Mouse (Mus musculus) intestine, embryonic 15.5 days (tissue): Measurements from ENCODE around the gene Znrf1. TPM values are rescaled to one million over a fixed set of nuclear protein-coding genes. Genes with fewer than 3 reads are reported as not detected.

ENCODE experiments used
- ATAC-seq: fragments of 200-750 bp; cut with Nextera tagmentation; 2 replicates; pipeline ENCODE4 v1.8.0; 2017; ENCODE audit warnings: moderate TSS enrichment, moderate library complexity
- H3K27ac ChIP-seq: fragments of 300-500 bp; sonication (generic); 2 replicates; pipeline ENCODE4 v1.5.1; 2015; ENCODE audit warnings: mild to moderate bottlenecking, inconsistent platforms
- H3K27me3 ChIP-seq: fragments of 300-500 bp; sonication (generic); replicated peaks from 2 replicates; pipeline ENCODE4 v1.6.1; 2015; ENCODE audit warnings: inconsistent platforms
- H3K36me3 ChIP-seq: fragments of 300-500 bp; sonication (generic); 2 replicates; pipeline ENCODE4 v1.6.1; 2015; ENCODE audit warnings: inconsistent platforms
- H3K4me1 ChIP-seq: fragments of 300-500 bp; sonication (generic); replicated peaks from 2 replicates; pipeline ENCODE4 v1.6.1; 2015; ENCODE audit warnings: inconsistent platforms
- H3K4me2 ChIP-seq: fragments of 300-500 bp; sonication (generic); replicated peaks from 2 replicates; pipeline ENCODE4 v1.6.1; 2015; ENCODE audit warnings: mild to moderate bottlenecking, inconsistent platforms
- H3K4me3 ChIP-seq: fragments of 300-500 bp; sonication (generic); replicated peaks from 2 replicates; pipeline ENCODE4 v1.5.1; 2015; ENCODE audit warnings: inconsistent platforms
- H3K9ac ChIP-seq: fragments of 300-500 bp; sonication (generic); 2 replicates; pipeline ENCODE4 v1.6.1; 2015; ENCODE audit warnings: inconsistent platforms
- H3K9me3 ChIP-seq: fragments of 300-500 bp; sonication (generic); 2 replicates; pipeline ENCODE4 v1.6.1; 2016; ENCODE audit warnings: inconsistent platforms
- WGBS: fragments of 180-500 bp; shearing (Covaris S2); methylation state at CpG from one replicate; pipeline ENCODE4 v1.1.7; 2015; 5-methylcytosine and 5-hydroxymethylcytosine counted together
- polyA plus RNA-seq: library from polyadenylated mRNA; unstranded; fragments of >200 nt; fragmentation: Nextera tagmentation; extraction: Ambion mirVana; gene quantifications from 2 replicates; pipeline ENCODE4 v1.2.1, GENCODE M21; 2015

Gene Znrf1
- polyA plus RNA-seq, 1 experiment from 2014 or later, result 24.6 TPM

GRCm38 (mm10) chr8:111614786-111615701, 79.1 kb downstream of the Znrf1 start:
- WGBS, result 85% methylated on average over 6 of the region's 6 CpGs
- Histone ChIP-seq H3K4me3 (no peak overlapping the region), H3K9ac (no peak overlapping the region), H3K4me1 (peaks cover 6% of the 10 kb centered on the region; the same call in 1 of the 2 replicates), H3K4me2 (no peak overlapping the region), H3K9me3 (no peaks in the 10 kb centered on the region), H3K36me3 (no peaks in the 10 kb centered on the region), H3K27ac (no peak overlapping the region), H3K27me3 (no peaks in the 10 kb centered on the region)
- ATAC-seq, result 0 out of 2 replicates have a peak, but pooled peaks have one; percentile 32

GRCm38 (mm10) chr8:111617812-111618211, 81.9 kb downstream of the Znrf1 start:
- Histone ChIP-seq H3K36me3 (no peaks in the 10 kb centered on the region), H3K4me1 (peaks cover 6% of the 10 kb centered on the region; the same call in 1 of the 2 replicates), H3K27me3 (no peaks in the 10 kb centered on the region), H3K27ac (no peak overlapping the region), H3K4me2 (no peak overlapping the region), H3K9ac (no peak overlapping the region), H3K9me3 (no peaks in the 10 kb centered on the region), H3K4me3 (no peak overlapping the region)
- WGBS, result 68% methylated on average over 6 of the region's 6 CpGs
- no peak for ATAC-seq

DNA sequence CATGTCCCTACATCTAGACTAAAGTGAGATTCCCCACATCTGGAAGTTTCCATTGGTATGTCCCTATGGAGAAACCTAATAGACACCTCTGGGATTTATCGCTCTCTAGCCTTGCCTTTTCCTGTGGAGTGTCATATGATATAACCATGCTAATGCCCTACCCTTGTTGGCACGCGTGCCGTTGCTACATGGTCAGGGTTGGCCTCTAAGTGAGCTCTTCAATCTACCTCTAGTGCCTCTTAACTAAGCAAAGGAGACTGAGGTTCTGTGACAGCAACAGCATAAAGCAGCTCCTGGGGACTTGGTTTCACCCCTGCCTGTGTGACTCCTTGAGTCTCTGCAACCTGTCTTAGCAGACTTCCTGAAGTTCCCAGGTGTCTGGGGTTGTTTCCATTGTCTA, 82.4 kb downstream of the Znrf1 start:
- Histone ChIP-seq H3K9ac (no peak overlapping the region), H3K4me1 (peaks cover 6% of the 10 kb centered on the region; the same call in 1 of the 2 replicates), H3K27ac (no peak overlapping the region), H3K9me3 (no peaks in the 10 kb centered on the region), H3K4me2 (no peak overlapping the region), H3K4me3 (no peak overlapping the region), H3K27me3 (no peaks in the 10 kb centered on the region), H3K36me3 (no peaks in the 10 kb centered on the region)
- WGBS, result 94% methylated on average over 4 of the region's 4 CpGs
- ATAC-seq, result no peak

- H3K27ac ChIP-seq, result no peak overlapping the region; the same call in 1 of the 2 replicates
- no peak overlapping the region for H3K4me3 ChIP-seq
- no peaks in the 10 kb centered on the region for H3K27me3 ChIP-seq
- H3K4me1 ChIP-seq, result peaks cover 14% of the 10 kb centered on the region; the same call in 1 of the 2 replicates
- H3K9ac ChIP-seq, result no peak overlapping the region
- H3K9me3 ChIP-seq, result no peaks in the 10 kb centered on the region
- no peaks in the 10 kb centered on the region for H3K36me3 ChIP-seq
- no peak overlapping the region for H3K4me2 ChIP-seq
- 43% methylated on average over 1 of the region's 1 CpGs for WGBS
- ATAC-seq, result no peak
These were observed 84.0 kb downstream of the Znrf1 start for GRCm38 (mm10) chr8:111619936-111620335.

DNA sequence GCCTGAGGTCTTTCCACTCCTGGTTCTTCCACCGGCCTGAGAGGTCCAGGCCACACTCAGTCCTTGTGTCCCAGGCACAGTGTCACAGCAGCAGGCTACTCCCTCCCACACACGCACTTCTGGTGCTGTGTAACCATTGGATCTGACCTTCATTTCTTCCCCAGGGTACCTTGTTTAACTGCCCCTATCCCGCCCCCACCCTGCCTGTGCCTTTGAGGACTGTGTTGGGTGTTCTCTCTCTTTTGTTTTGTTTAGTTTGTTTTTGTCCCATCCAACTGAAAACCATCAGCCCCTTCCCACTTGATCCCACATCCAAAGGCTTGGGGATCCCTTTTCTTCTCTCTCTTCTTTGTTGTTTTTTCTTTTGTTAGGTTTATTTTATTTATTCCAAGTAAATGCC, 86.2 kb downstream of the Znrf1 start:
- no peak overlapping the region for H3K9ac ChIP-seq
- no peak overlapping the region for H3K27ac ChIP-seq
- H3K4me3 ChIP-seq, result no peak overlapping the region
- ATAC-seq, result no peak
- H3K36me3 ChIP-seq, result no peaks in the 10 kb centered on the region
- 79% methylated on average over 3 of the region's 3 CpGs for WGBS
- H3K9me3 ChIP-seq, result no peaks in the 10 kb centered on the region
- H3K27me3 ChIP-seq, result no peaks in the 10 kb centered on the region
- peaks cover 11% of the 10 kb centered on the region; the same call in 1 of the 2 replicates for H3K4me1 ChIP-seq
- H3K4me2 ChIP-seq, result no peak overlapping the region

- H3K4me2 ChIP-seq, result no peak overlapping the region
- no peak overlapping the region for H3K27ac ChIP-seq
- no peak overlapping the region for H3K9ac ChIP-seq
- no peaks in the 10 kb centered on the region for H3K27me3 ChIP-seq
- H3K36me3 ChIP-seq, result no peaks in the 10 kb centered on the region
- ATAC-seq, result no peak
- no peak overlapping the region for H3K4me3 ChIP-seq
- no peaks in the 10 kb centered on the region for H3K9me3 ChIP-seq
- H3K4me1 ChIP-seq, result peaks cover 11% of the 10 kb centered on the region; the same call in 1 of the 2 replicates
- 94% methylated on average over 10 of the region's 10 CpGs for WGBS
These were observed 86.7 kb downstream of the Znrf1 start for GRCm38 (mm10) chr8:111622553-111622952.

GRCm38 (mm10) chr8:111624081-111624852, 88.4 kb downstream of the Znrf1 start:
- ATAC-seq, result peak; percentile 28
- no peaks in the 10 kb centered on the region for H3K9me3 ChIP-seq
- H3K27me3 ChIP-seq, result no peaks in the 10 kb centered on the region
- peaks cover 11% of the 10 kb centered on the region; the same call in 1 of the 2 replicates for H3K4me1 ChIP-seq
- no peak overlapping the region for H3K4me3 ChIP-seq
- no peaks in the 10 kb centered on the region for H3K36me3 ChIP-seq
- 75% methylated on average over 12 of the region's 12 CpGs for WGBS
- 0 out of 2 replicates have a peak overlapping the region, but pooled peaks have one; percentile 11 for H3K27ac ChIP-seq
- no peak overlapping the region for H3K9ac ChIP-seq
- H3K4me2 ChIP-seq, result no peak overlapping the region

DNA sequence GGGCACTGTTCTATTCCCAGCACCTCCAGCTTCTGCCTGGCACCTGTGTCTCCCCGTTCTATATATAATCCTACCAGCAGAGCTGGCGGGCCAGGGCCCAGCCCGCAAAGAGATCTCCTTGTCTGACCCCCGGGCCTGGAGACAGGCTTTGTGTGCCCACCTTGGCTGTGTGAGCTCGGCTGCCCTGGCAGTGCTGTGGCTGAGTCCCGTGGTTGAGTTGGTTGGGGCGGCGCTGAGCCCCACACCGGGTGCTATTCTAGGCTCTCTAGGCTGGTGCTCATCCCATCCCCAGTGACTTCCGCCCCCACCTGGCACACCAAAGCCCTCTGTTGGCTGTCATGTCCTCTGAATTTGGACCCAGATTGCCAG, 88.9 kb downstream of the Znrf1 start:
- Histone ChIP-seq H3K27me3 (no peaks in the 10 kb centered on the region), H3K9me3 (no peaks in the 10 kb centered on the region), H3K36me3 (no peaks in the 10 kb centered on the region), H3K9ac (no peak overlapping the region), H3K4me1 (peaks cover 10% of the 10 kb centered on the region; the same call in 1 of the 2 replicates), H3K4me2 (no peak overlapping the region), H3K27ac (no peak overlapping the region), H3K4me3 (no peak overlapping the region)
- WGBS, result 92% methylated on average over 10 of the region's 10 CpGs
- no peak for ATAC-seq

DNA sequence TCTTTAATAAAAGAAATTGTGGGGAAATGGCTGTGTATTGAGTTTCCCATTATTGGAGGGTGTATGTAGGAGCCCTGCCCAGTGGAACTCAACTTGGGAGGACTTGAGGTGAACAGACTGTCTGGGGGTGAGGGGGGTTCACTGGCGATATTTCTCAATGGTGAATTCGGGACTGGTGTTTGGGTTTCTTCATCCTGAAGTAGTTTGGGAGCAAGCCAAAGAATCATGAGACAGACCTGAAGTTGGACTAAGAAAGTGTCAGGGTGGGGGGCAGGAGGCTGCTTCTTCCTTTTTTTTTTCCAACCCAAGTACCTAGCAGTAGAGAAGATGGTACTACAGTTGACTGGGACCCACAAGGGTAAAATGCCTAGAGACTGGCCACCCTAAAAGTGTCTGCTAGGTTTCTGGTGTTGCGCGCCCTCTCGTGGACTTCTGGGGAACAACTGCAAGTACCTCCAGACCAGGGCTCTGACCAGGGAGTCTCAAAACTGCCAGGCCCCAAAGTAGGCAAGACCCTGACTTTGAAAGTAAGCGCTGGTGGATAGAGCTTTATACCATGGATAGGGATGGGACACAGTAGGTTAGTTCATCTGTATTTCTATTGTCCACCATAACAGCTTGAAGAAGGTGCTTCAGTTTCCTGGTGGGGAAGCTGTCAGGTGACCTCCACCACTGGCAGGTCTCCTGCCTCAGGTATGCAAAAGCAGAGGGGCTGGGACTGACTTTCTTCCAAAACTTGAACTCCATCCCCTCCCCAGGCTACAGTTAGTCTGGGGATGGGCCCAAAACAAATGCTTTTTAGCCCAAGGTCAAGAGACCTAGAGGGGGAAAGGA, 90.0 kb downstream of the Znrf1 start:
- Histone ChIP-seq H3K4me1 (peaks cover 9% of the 10 kb centered on the region; the same call in 1 of the 2 replicates), H3K27me3 (no peaks in the 10 kb centered on the region), H3K4me3 (no peak overlapping the region), H3K27ac (no peak overlapping the region), H3K4me2 (no peak overlapping the region), H3K9ac (no peak overlapping the region), H3K36me3 (no peaks in the 10 kb centered on the region), H3K9me3 (no peaks in the 10 kb centered on the region)
- no peak; the same call in 1 of the 2 replicates for ATAC-seq
- 27% methylated on average over 6 of the region's 6 CpGs for WGBS

GRCm38 (mm10) chr8:111626528-111626820, 90.6 kb downstream of the Znrf1 start:
- 61% methylated on average over 8 of the region's 8 CpGs for WGBS

DNA sequence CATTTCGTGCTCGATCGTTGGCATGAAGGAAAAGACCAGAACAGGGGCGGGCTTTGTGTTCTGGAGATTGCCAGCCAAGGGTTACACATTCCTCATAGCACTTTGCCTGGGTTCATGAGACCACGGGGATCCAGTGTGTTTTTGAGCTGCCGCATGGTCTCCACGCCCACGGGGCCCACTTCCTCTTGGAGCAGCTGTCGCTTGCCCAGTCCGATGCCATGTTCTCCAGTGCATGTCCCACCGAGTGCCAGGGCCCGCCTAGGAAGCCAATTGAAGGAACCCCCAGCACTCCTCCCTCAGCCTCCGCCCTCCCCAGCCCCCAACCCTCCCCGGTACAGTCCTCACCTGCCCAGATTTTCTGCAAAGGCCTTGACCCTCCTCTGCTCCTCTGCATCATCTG, 91.0 kb downstream of the Znrf1 start:
- no peaks in the 10 kb centered on the region for H3K27me3 ChIP-seq
- H3K36me3 ChIP-seq, result no peaks in the 10 kb centered on the region
- no peak overlapping the region for H3K4me2 ChIP-seq
- no peak for ATAC-seq
- no peaks in the 10 kb centered on the region for H3K9me3 ChIP-seq
- no peak overlapping the region for H3K27ac ChIP-seq
- no peak overlapping the region for H3K9ac ChIP-seq
- H3K4me1 ChIP-seq, result peaks cover 9% of the 10 kb centered on the region; the same call in 1 of the 2 replicates
- WGBS, result 90% methylated on average over 14 of the region's 14 CpGs
- H3K4me3 ChIP-seq, result no peak overlapping the region

More at GRCm38 (mm10) chr8:111626528-111626820, 90.6 kb downstream of the Znrf1 start:
- Histone ChIP-seq H3K4me2 (no peak overlapping the region), H3K9ac (no peak overlapping the region), H3K27ac (no peak overlapping the region), H3K27me3 (no peaks in the 10 kb centered on the region), H3K9me3 (no peaks in the 10 kb centered on the region), H3K36me3 (no peaks in the 10 kb centered on the region), H3K4me3 (no peak overlapping the region), H3K4me1 (peaks cover 9% of the 10 kb centered on the region; the same call in 1 of the 2 replicates)
- no peak for ATAC-seq
